Mouse (Mus musculus) B cell, adult 67 days (primary cell): ENCODE measurements around the gene Znhit6. TPM values are rescaled to one million over a fixed set of nuclear protein-coding genes. Genes with fewer than 3 reads are reported as not detected.

Experiments used
- total RNA-seq, 2 experiments: library from RNA; stranded (reverse); gene quantifications; 4 replicates each; pipeline ENCODE4 v1.2.4; 2023

Gene Znhit6
- total RNA-seq: 10 to 100 TPM; 21.6 to 24.5 TPM

GRCm38 (mm10) chr3:145575743-145576481 is at the start of gene Znhit6:
Gene Znhit6, plus strand, starts transcription at chr3:145576205.

GRCm38 (mm10) chr3:145649852-145650202 is 73.8 kb downstream of the Znhit6 start, which contains the start of gene Ccn1:
Gene Ccn1, minus strand, starts transcription at chr3:145649981.

Other genes with a start within 250 kb of the Znhit6 start
- gene Ccn1, start 73.8 kb downstream of the Znhit6 start, total RNA-seq: not detected
- not detected for gene Ddah1, start 182.5 kb downstream of the Znhit6 start, total RNA-seq